Mouse (Mus musculus): ENCODE data around the gene Rnf220.

Rnf220 gene

DNA sequence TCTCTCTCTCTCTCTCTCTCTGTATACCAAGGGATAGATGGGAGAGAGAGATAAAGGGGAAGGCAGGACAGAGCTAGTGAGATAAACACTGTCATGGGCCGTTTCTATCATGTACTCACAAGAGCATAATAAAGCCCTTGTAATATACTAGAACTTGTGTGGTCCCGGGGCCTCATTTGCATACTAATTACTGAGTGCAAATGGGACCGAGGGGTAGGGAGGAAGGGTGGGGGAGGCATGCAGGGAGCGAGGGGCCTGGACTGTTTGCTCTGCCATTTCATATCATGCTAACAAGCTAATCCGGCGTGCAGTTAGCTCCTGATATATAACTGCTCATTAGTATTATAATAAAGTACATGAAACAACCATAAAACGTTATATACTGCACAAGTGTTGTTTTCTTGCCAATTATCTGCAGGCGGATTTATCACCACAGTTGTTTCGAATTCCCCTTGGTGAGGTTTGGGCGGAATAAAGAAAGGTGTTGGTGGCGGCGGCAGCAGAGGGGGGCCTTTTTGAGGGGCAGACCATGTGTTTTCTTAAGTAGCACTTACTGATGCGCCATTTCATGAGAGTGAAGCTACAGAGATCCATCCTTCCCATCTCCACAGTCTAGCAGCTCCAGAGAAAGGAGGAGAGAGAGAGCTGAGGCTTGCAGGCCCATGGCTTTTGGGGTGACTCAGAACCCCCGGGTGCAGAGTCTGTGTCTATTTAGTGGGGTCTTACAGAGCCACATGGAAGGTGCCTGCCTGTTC, 116.9 kb downstream of the Rnf220 start:
- DNase-seq (ENCODE audit: low read depth) = no peak

- no peak for DNase-seq (ENCODE audit: low read depth)
Observed at GRCm38 (mm10) chr4:117374078-117374540, 122.7 kb downstream of the Rnf220 start.

- DNase-seq (ENCODE audit: low read depth) = no peak
Observed at GRCm38 (mm10) chr4:117373324-117374077, 123.4 kb downstream of the Rnf220 start.

GRCm38 (mm10) chr4:117371896-117372295, 125.0 kb downstream of the Rnf220 start:
- no peak for DNase-seq (ENCODE audit: low read depth)

DNA sequence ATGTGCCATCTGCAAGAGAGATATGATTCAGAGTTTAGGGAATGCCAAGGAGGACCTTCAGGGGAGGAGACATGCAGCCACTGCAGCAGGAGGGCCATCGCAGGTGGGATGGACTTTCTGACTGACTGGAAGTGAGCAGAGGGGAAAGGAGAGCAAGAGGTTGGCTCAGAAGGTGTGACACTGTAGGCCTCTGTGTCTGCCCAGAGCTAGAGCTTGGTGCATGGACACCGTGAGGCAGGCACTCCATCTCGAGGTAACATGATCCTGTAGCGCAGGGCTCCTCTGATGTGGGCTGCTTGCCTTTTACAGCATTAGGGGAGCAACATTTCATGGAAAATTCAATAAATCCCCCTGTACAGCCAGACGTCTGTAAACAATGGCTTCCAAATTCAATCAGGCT, 126.5 kb downstream of the Rnf220 start:
- DNase-seq (ENCODE audit: low read depth) = no peak

DNA sequence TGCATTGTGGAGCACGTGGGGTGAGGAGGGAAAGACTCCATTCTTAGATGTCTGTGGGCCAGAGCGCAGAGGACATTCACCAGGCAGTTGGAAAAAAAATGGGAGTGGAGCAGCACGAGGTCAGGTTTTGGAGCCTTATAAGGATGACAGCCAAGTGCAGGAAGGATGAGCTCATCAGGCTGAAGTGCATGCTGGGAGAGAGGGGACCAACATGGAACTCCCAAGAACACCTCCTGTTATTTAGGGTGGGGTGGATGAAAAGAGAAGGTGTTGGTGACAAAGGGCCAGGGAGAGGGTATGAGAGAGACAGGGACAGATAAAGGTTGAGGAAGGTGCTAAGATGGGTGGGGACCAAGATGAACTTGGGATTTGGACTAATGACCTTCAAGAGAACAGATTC, 127.3 kb downstream of the Rnf220 start:
- DNase-seq (ENCODE audit: low read depth) = no peak

GRCm38 (mm10) chr4:117367365-117367764, 129.5 kb downstream of the Rnf220 start:
- DNase-seq (ENCODE audit: low read depth) = no peak

GRCm38 (mm10) chr4:117362085-117362484, 134.8 kb downstream of the Rnf220 start:
- DNase-seq (ENCODE audit: low read depth) = no peak

DNA sequence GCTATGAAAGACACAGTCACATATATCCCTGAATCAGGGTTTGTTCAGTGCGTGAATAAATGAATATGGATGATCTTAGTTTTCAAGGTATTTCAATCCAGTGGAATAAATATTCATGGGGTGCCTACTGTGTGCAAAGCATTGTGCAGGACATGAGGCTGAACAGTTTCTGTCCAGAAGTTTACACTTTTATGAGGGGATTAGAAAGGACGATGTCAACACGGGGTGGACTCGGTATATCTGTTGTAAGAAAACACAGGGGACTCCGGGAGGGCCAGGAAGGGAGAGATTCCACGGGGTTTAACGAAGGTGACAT, 135.3 kb downstream of the Rnf220 start:
- no peak for DNase-seq (ENCODE audit: low read depth)

GRCm38 (mm10) chr4:117360713-117361557, 135.9 kb downstream of the Rnf220 start:
- DNase-seq (ENCODE audit: low read depth) = no peak

DNA sequence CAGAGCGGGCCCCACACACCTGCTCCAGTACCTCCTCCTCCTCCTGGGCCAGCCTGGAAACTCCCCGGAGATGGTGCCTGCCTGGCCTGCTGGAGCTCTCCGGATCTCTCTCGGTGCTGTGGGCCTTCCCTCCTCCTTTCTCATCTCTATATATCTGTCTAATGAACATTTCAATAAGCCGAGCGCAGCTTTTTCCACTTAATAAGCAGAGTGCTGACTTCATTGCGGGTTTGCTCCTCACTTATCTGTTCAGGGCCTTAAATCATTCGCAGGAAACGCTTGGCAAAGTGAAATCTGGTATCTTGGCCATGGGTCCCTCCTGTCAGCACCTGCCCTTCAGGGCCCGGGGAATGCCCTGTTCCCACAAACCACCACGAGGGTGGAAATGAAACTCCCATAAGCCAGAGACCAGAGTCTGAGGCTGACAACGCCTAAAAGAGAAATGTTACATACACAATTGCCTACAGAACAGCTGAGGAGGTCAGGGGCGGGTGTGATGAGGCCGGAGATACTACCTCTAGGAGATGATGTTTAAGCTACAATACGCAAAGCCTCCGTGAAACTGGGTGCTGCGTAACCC, 137.0 kb downstream of the Rnf220 start:
- DNase-seq (ENCODE audit: low read depth) = no peak

DNA sequence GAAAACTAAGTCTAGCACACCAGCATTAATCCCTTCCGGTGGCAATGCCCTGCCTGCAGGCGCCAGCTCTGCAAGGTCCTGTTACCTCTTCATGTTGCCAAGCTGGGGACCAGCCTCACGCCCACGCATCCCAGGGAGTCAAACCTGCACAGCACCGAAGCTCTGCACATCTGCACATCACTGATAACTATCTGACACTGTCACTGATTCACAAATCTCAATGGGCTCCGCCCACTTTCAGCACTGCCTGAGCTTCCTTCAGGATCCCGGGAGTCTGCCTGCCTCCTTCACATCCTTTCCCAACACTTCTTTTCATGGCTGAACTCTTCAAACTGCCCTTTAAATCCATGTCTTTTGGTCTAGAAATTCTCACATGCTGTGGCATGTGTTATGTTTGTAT, 138.9 kb downstream of the Rnf220 start:
- no peak for DNase-seq (ENCODE audit: low read depth)

DNA sequence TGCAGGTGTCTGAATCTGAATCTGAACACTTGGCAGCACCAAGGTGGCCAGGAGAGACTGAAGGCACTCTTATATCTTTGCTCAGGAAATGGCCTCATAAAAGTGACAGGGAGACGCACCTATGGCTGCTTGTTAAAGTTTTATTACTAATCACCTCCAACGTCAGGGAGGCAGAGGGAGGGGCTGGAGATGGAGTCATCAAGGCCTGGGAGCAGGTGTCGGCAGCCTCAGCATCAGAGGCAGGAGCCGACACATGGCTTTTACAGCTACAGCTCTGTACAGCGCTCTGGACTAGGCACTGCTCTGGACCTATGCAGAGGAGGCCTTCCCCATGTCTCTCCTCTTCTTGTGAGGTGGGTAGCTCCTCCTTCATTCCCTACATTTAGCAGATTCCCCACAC, 139.7 kb downstream of the Rnf220 start:
- no peak for DNase-seq (ENCODE audit: low read depth)

DNA sequence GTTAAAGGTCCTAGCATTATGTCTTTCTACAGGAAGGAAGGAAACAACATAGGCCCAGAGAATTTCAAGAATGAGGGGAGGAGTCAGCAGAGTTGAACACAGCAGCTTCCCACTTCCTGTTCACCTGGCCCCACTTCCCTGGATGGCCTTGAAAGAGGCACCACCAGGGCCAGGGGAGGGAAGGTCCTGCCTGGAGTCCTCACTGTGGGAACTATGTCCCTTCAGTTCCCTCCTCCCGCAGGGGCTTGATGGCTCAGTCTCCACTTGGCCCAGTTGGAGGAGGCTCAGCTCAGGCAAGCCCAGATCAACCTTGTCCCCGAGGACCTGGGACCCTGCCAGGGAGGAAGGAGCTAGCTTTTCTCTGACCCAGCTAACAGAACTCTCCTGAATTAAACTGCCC, 140.6 kb downstream of the Rnf220 start:
- no peak for DNase-seq (ENCODE audit: low read depth)

DNA sequence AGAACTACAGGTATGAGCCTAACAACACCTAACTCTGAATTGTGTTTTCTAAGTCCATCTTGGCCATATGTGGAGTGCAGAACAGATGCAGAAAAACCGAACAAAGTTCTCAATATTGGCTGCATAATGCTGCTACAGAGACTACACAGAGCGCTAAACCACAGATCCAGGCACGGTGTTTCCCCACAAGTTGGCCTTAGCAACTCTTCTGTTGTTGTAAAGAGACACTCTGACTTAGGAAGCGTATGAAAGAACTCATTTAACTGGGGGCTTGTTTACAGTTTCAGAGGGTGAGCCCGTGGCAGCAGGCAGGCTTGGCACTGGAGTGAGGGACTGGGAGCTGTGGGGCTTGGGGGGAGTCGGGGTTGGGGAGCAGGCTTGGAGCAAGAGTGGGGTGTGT, 142.2 kb downstream of the Rnf220 start:
- DNase-seq (ENCODE audit: low read depth) = no peak

- no peak for DNase-seq (ENCODE audit: low read depth)
Observed at GRCm38 (mm10) chr4:117352957-117353356, 143.9 kb downstream of the Rnf220 start.

- DNase-seq (ENCODE audit: low read depth) = no peak
Observed at GRCm38 (mm10) chr4:117352071-117352470, 144.8 kb downstream of the Rnf220 start.

DNA sequence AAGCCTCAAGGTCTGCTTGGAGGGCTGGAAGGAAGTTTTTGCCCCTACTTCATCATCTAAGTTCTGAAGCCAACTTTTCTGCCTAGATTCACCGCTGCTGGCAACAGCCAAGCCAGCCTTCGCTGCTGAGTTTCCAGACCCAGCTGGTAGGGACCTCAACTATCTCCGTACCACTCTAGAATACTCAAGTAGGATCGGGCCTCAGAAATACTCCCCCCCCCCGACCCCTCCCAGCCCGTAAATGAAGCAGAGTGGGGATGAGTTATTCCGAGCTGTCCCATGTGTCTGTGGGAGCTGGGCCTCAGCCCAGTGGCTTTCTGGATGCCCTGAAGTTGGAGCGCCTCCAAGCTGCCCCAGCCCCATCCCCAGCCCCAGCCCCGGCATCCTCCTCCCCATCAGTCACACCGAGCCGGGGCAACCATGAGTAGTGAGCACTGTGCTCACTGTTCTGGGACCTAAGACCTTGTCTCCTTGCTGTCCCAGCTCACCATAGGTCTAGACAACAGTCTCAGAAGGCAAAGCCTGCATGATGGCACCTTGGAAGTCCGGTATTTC, 146.6 kb downstream of the Rnf220 start:
- DNase-seq (ENCODE audit: low read depth) = no peak

DNA sequence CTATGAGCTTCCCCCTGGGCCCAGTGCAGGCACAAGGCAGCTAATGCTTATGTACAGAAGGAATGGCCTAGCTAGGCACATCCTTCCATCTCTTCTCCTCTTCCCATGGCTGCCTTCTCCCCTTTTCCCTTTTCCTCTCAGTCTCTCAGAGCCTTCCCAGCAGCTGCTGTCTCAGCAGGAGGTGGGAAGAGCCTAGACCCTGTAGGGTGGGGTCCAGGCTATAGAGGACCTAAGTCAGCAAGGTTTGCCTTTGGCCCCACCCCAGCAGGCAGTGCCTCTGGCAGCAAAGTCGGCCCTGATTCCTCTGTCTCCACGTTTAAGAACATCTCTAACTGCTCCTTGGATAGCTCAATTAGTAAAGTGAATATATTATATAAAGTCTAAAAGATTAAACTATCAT, 147.5 kb downstream of the Rnf220 start:
- DNase-seq (ENCODE audit: low read depth) = no peak

DNA sequence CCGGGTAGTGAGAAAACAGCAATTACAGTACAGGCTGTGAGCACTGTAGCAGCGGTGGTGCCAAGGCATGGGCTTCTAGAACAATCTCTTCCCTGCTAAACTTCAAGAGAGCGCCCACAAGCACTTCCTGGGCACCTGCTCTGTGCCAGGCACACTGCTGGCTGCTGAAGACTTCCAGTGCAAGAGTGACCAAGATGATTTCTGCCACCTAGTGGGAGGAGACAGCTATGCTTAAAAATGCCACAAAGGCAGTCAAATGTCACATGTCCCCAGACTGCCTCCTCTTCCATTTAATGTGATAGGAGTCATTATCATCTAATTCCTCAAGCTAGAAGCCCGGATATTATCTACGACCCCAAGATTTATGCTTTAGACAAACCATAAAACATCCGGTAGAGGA, 150.8 kb downstream of the Rnf220 start:
- DNase-seq (ENCODE audit: low read depth) = peak; percentile 44

DNA sequence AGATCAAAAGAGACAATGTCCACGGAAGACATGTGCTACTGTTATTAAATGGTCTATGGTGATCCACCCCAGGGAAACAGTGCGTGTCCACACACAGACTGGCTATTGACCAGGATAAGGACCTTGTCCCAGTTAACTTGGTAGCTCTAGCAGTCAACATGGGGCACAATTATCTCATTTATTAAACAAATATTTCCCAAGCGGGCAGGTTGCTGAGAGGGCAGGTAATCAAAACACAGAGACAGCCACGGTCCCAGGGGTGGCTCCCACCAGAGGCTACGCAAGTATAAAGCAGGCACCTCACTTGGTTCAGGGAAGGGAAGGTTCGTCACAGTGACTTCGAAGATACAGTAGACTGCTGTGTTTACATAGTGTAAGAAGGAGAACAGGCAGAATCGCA, 153.5 kb downstream of the Rnf220 start:
- no peak for DNase-seq (ENCODE audit: low read depth)

GRCm38 (mm10) chr4:117342751-117343150, 154.1 kb downstream of the Rnf220 start:
- no peak for DNase-seq (ENCODE audit: low read depth)
